Mouse (Mus musculus) right cerebral cortex, postnatal 36 days (tissue): ENCODE results near the gene Slc38a7.
"Not testable (repeated sequence)": the region's sequence is repeated elsewhere in the genome, so short reads cannot be mapped to it uniquely, and the experiment has no call there.

ENCODE experiments used
- DNase-seq, 2 experiments: peaks; one replicate each; pipeline ENCODE4 v3.0.0; 2022; ENCODE audit warnings: low spot score in 2 of 2, mixed read lengths in 1 of 2

Gene Slc38a7

GRCm38 (mm10) chr8:95853102-95853843, at the start of gene Slc38a7:
Gene Slc38a7, minus strand, starts transcription at chr8:95853539.
- DNase-seq = peak; percentile 81 to 87

- no peak for DNase-seq
These were observed 48.5 kb upstream of the Slc38a7 start for GRCm38 (mm10) chr8:95901864-95902263.

GRCm38 (mm10) chr8:95893701-95894100, 40.4 kb upstream of the Slc38a7 start:
- no peak for DNase-seq

GRCm38 (mm10) chr8:95888285-95889136, 35.2 kb upstream of the Slc38a7 start, which contains the start of gene Got2:
Gene Got2, minus strand, starts transcription at chr8:95888547.
- DNase-seq = peak; percentile 82 to 84

GRCm38 (mm10) chr8:95887578-95888284, 34.4 kb upstream of the Slc38a7 start:
- peak; percentile 80 to 86 for DNase-seq

GRCm38 (mm10) chr8:95886647-95887577, 33.6 kb upstream of the Slc38a7 start:
- DNase-seq = peak; percentile 14 to 20

- DNase-seq = no peak
These were observed 32.6 kb upstream of the Slc38a7 start for GRCm38 (mm10) chr8:95885966-95886365.

GRCm38 (mm10) chr8:95885271-95885841, 32.0 kb upstream of the Slc38a7 start:
- no peak for DNase-seq

GRCm38 (mm10) chr8:95884491-95884890, 31.2 kb upstream of the Slc38a7 start:
- DNase-seq = no peak

- DNase-seq = no peak
These were observed 28.9 kb upstream of the Slc38a7 start for GRCm38 (mm10) chr8:95882191-95882590.

- peak in 1 of 2 experiments; percentile 29 for DNase-seq
These were observed 28.2 kb upstream of the Slc38a7 start for GRCm38 (mm10) chr8:95881576-95881975.

- no peak for DNase-seq
These were observed 26.5 kb upstream of the Slc38a7 start for GRCm38 (mm10) chr8:95879823-95880222.

- DNase-seq = peak in 1 of 2 experiments; percentile 14
These were observed 25.0 kb upstream of the Slc38a7 start for GRCm38 (mm10) chr8:95878176-95878962.

GRCm38 (mm10) chr8:95875270-95875669, 21.9 kb upstream of the Slc38a7 start:
- DNase-seq = no peak

- DNase-seq = no peak
These were observed 18.4 kb upstream of the Slc38a7 start for GRCm38 (mm10) chr8:95871690-95872089.

- not testable (repeated sequence) for DNase-seq
These were observed 11.5 kb upstream of the Slc38a7 start for GRCm38 (mm10) chr8:95864851-95865250.

- not testable (repeated sequence) for DNase-seq
These were observed 10.6 kb upstream of the Slc38a7 start for GRCm38 (mm10) chr8:95863761-95864440.

GRCm38 (mm10) chr8:95854174-95854573, 835 bp upstream of the Slc38a7 start:
- DNase-seq = no peak

- DNase-seq = no peak
These were observed 1.0 kb downstream of the Slc38a7 start for GRCm38 (mm10) chr8:95852290-95852689.
